ENCODE assay signal across 10 mouse cellular contexts in the genomic region with DNA sequence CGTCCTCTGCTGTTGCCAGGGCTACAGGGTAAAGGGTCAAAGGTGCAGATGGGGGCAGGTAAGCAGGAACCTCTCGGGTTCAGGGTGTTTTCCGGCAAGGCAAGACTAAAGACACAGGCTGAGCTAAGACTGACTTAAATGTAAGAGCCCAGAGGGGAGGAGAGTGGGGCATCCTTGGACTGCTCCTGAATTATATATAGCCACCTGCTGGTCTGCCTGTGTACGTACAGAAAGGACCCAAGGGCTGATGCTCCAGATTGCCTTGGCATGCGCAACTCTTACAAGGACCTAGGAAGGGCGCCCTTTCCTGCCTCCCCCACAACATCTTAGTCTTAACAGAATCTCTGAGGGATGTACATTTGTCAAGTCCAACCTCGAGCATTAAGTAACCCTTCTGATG.
DNase-seq lines count a peak whose midpoint lies in the region; ATAC-seq and TF ChIP-seq lines count a peak whose summit lies in the region.
"Had no signal": no experiment of that assay in that cellular context is flagged by ENCODE, and none has a peak within 500 bp of the region (broad histone marks: within the 10 kb centered on the region; RNA-seq: fewer than 3 reads in every experiment).

No protein-coding gene starts in this region.

- H3K9ac ChIP-seq in heart, embryonic 11.5 days (ENCODE audit: low read depth, low read length), result no peak overlapping the region
- H3K9ac ChIP-seq in heart, postnatal 0 days (replicated peaks; ENCODE audit: low read depth, low read length), result no peak overlapping the region
- H3K9ac ChIP-seq: hindbrain, embryonic 15.5 days; neural tube, embryonic 13.5 days had no signal

- no peaks in the 10 kb centered on the region for H3K9me3 ChIP-seq in heart, embryonic 11.5 days (replicated peaks; ENCODE audit: control insufficient read depth, low read length)
- H3K9me3 ChIP-seq in heart, postnatal 0 days (replicated peaks; ENCODE audit: control insufficient read depth, low read length), result no peaks in the 10 kb centered on the region
- H3K9me3 ChIP-seq: hindbrain, embryonic 15.5 days; neural tube, embryonic 13.5 days had no signal

- H3K4me3 ChIP-seq in heart, embryonic 11.5 days (ENCODE audit: low read depth, low read length), result no peak overlapping the region
- H3K4me3 ChIP-seq in heart, postnatal 0 days (ENCODE audit: low read depth, low read length), result no peak overlapping the region
- H3K4me3 ChIP-seq: hindbrain, embryonic 15.5 days; neural tube, embryonic 13.5 days had no signal

- 57% methylated on average over 7 of the region's 7 CpGs for WGBS in heart, embryonic 11.5 days (ENCODE audit: insufficient replicate concordance)
- WGBS in heart, postnatal 0 days, result 50% methylated on average over 7 of the region's 7 CpGs

- no peak for TF ChIP-seq EP300 in heart, postnatal 0 days (IDR thresholded peaks at IDR 0.05; ENCODE audit: low read depth)

- no peaks in the 10 kb centered on the region for H3K4me1 ChIP-seq in heart, embryonic 11.5 days (ENCODE audit: control insufficient read depth, insufficient read depth, low read length)
- H3K4me1 ChIP-seq in heart, postnatal 0 days (ENCODE audit: control insufficient read depth, insufficient read depth), result no peaks in the 10 kb centered on the region
- H3K4me1 ChIP-seq: hindbrain, embryonic 15.5 days; neural tube, embryonic 13.5 days had no signal

- DNase-seq in heart, postnatal 36 days, result no peak
- peak; percentile 45 for DNase-seq in ZHBTc4 (ENCODE audit: low read depth, low spot score)
- DNase-seq in heart, postnatal 0 days (ENCODE audit: low spot score), result peak; percentile 19
- DNase-seq in lung, postnatal 10 days, result peak; percentile 56
- no peak for DNase-seq in thymus, adult 18-20 months
- DNase-seq in urinary bladder, postnatal 10 days (ENCODE audit: low spot score), result no peak
- DNase-seq in thymus, postnatal 36 days, result no peak

- 0 out of 2 replicates have a peak, but pooled peaks have one; percentile 39 for ATAC-seq in heart, embryonic 11.5 days (replicated peaks; ENCODE audit: insufficient number of reproducible peaks, low FRiP score, low TSS enrichment)
- ATAC-seq in heart, postnatal 0 days (ENCODE audit: insufficient read depth, low read depth), result 0 out of 2 replicates have a peak, but pooled peaks have one; percentile 57

- no peak overlapping the region for H3K4me2 ChIP-seq in heart, embryonic 11.5 days
- H3K4me2 ChIP-seq in heart, postnatal 0 days (ENCODE audit: low read depth, low read length), result no peak overlapping the region
- H3K4me2 ChIP-seq: hindbrain, embryonic 15.5 days; neural tube, embryonic 13.5 days had no signal

- TF ChIP-seq CTCF in heart, postnatal 0 days (IDR thresholded peaks at IDR 0.05; ENCODE audit: low read depth), result peak; percentile 53

- no peaks in the 10 kb centered on the region for H3K36me3 ChIP-seq in heart, embryonic 11.5 days (ENCODE audit: control insufficient read depth, insufficient read depth, low read length)
- no peaks in the 10 kb centered on the region for H3K36me3 ChIP-seq in heart, postnatal 0 days (replicated peaks; ENCODE audit: control insufficient read depth, insufficient read depth, low read length)
- H3K36me3 ChIP-seq: hindbrain, embryonic 15.5 days; neural tube, embryonic 13.5 days had no signal

- H3K27me3 ChIP-seq in heart, embryonic 11.5 days (ENCODE audit: control insufficient read depth, insufficient read depth, low read length), result no peaks in the 10 kb centered on the region
- H3K27me3 ChIP-seq in heart, postnatal 0 days (ENCODE audit: control insufficient read depth, insufficient read depth, low read length), result no peaks in the 10 kb centered on the region
- H3K27me3 ChIP-seq: hindbrain, embryonic 15.5 days; neural tube, embryonic 13.5 days had no signal

- intact Hi-C loops in heart, postnatal 36 days (cut with DNase I), result no loop called here

- H3K27ac ChIP-seq in heart, embryonic 11.5 days (ENCODE audit: low read depth, low read length), result no peak overlapping the region
- H3K27ac ChIP-seq in heart, postnatal 0 days (ENCODE audit: low read depth), result no peak overlapping the region
- H3K27ac ChIP-seq: hindbrain, embryonic 15.5 days; neural tube, embryonic 13.5 days had no signal

Comparison
In these comparisons a context has a peak if more than half of its experiments do, and no peak if none do; other contexts are left out.
1. DNase-seq: peak in ZHBTc4 (single experiment), heart, postnatal 0 days (single experiment) and lung, postnatal 10 days (single experiment); none in heart, postnatal 36 days (0 of 2), thymus, adult 18-20 months (0 of 2), urinary bladder, postnatal 10 days (single experiment) and thymus, postnatal 36 days (0 of 2).